8 mouse cellular contexts compared by ENCODE assay signal in genomic region chr2:116067065-116067497, GRCm38 (mm10). TPM values are rescaled to one million over a fixed set of nuclear protein-coding genes. Genes with fewer than 3 reads are reported as not detected.
DNase-seq lines count a peak whose midpoint lies in the region; ATAC-seq lines count a peak whose summit lies in the region.

No protein-coding gene starts in this region.

- peak overlapping the region; percentile 95 for H3K9ac ChIP-seq in embryonic facial prominence, embryonic 14.5 days (ENCODE audit: low read depth, low read length)
- peak overlapping the region; percentile 100 for H3K9ac ChIP-seq in heart, embryonic 14.5 days (ENCODE audit: low read length)
- H3K9ac ChIP-seq in kidney, embryonic 16.5 days (replicated peaks; ENCODE audit: low read length): peak overlapping the region; percentile 91
- H3K9ac ChIP-seq in liver, embryonic 16.5 days (ENCODE audit: low read depth, low read length): no peak overlapping the region
- H3K9ac ChIP-seq in neural tube, embryonic 12.5 days: peak overlapping the region; percentile 97

- DNase-seq in thymus, postnatal 14 days: peak; percentile 15
- no peak for DNase-seq in thymus, postnatal 25 days
- DNase-seq in embryonic facial prominence, embryonic 14.5 days (ENCODE audit: low spot score): peak; percentile 95
- DNase-seq in urinary bladder, postnatal 25 days (ENCODE audit: low spot score): peak; percentile 78

- H3K27ac ChIP-seq in embryonic facial prominence, embryonic 14.5 days (replicated peaks; ENCODE audit: low read depth, low read length): peak overlapping the region; percentile 96
- peak overlapping the region; percentile 97 to 100 for H3K27ac ChIP-seq in heart, embryonic 14.5 days (replicated peaks in 1 of 2; ENCODE audit: control insufficient read depth in 1 of 2, insufficient read depth in 1 of 2, low read depth in 2 of 2, low read length in 2 of 2)
- H3K27ac ChIP-seq in kidney, embryonic 16.5 days (ENCODE audit: low read length): peak overlapping the region; percentile 99
- peak overlapping the region; percentile 66 for H3K27ac ChIP-seq in liver, embryonic 16.5 days (ENCODE audit: low read length)
- H3K27ac ChIP-seq in neural tube, embryonic 12.5 days: peak overlapping the region; percentile 96

- ATAC-seq in embryonic facial prominence, embryonic 14.5 days (ENCODE audit: low read depth): peak; percentile 60
- peak; percentile 72 for ATAC-seq in heart, embryonic 14.5 days (ENCODE audit: insufficient number of reproducible peaks, insufficient read depth, low FRiP score, low read depth)
- ATAC-seq in kidney, embryonic 16.5 days (ENCODE audit: low FRiP score, low TSS enrichment): peak; percentile 73
- ATAC-seq in liver, embryonic 16.5 days (ENCODE audit: low read depth): peak; percentile 63
- peak; percentile 48 for ATAC-seq in neural tube, embryonic 12.5 days (ENCODE audit: low FRiP score, low read depth)

- 0% methylated on average over 13 of the region's 27 CpGs for WGBS in embryonic facial prominence, embryonic 14.5 days
- under 1% methylated on average over 27 of the region's 27 CpGs for WGBS in heart, embryonic 14.5 days
- under 1% methylated on average over 27 of the region's 27 CpGs for WGBS in kidney, embryonic 16.5 days
- WGBS in liver, embryonic 16.5 days (ENCODE audit: insufficient replicate concordance): under 1% methylated on average over 27 of the region's 27 CpGs
- under 1% methylated on average over 27 of the region's 27 CpGs for WGBS in neural tube, embryonic 12.5 days

- no peaks in the 10 kb centered on the region for H3K36me3 ChIP-seq in embryonic facial prominence, embryonic 14.5 days (ENCODE audit: control insufficient read depth, insufficient read depth, low read length)
- 0 out of 2 replicates have a peak, but pooled peaks cover 3% of the 10 kb centered on the region for H3K36me3 ChIP-seq in heart, embryonic 14.5 days (ENCODE audit: control insufficient read depth, insufficient read depth, low read length)
- no peaks in the 10 kb centered on the region for H3K36me3 ChIP-seq in kidney, embryonic 16.5 days (ENCODE audit: insufficient read depth, low read length)
- no peaks in the 10 kb centered on the region for H3K36me3 ChIP-seq in liver, embryonic 16.5 days (ENCODE audit: control insufficient read depth, insufficient read depth)
- H3K36me3 ChIP-seq in neural tube, embryonic 12.5 days: no peaks in the 10 kb centered on the region

- H3K4me2 ChIP-seq in embryonic facial prominence, embryonic 14.5 days (ENCODE audit: low read depth, low read length): peak overlapping the region; percentile 77
- H3K4me2 ChIP-seq in heart, embryonic 14.5 days (ENCODE audit: low read length): peak overlapping the region; percentile 93
- peak overlapping the region; percentile 78 for H3K4me2 ChIP-seq in kidney, embryonic 16.5 days (replicated peaks; ENCODE audit: low read depth, low read length)
- H3K4me2 ChIP-seq in liver, embryonic 16.5 days (ENCODE audit: low read depth, low read length): peak overlapping the region; percentile 61
- peak overlapping the region; percentile 87 for H3K4me2 ChIP-seq in neural tube, embryonic 12.5 days (replicated peaks)

- H3K27me3 ChIP-seq in embryonic facial prominence, embryonic 14.5 days (replicated peaks; ENCODE audit: control insufficient read depth, insufficient read depth, low read length): peaks cover 3% of the 10 kb centered on the region
- H3K27me3 ChIP-seq in heart, embryonic 14.5 days (ENCODE audit: control insufficient read depth, insufficient read depth, low read length): no peaks in the 10 kb centered on the region
- no peaks in the 10 kb centered on the region for H3K27me3 ChIP-seq in kidney, embryonic 16.5 days (ENCODE audit: insufficient read depth, low read length)
- peaks cover 88% of the 10 kb centered on the region for H3K27me3 ChIP-seq in liver, embryonic 16.5 days (ENCODE audit: control insufficient read depth, insufficient read depth, low read depth, low read length)
- no peaks in the 10 kb centered on the region for H3K27me3 ChIP-seq in neural tube, embryonic 12.5 days (replicated peaks)

- H3K4me1 ChIP-seq in embryonic facial prominence, embryonic 14.5 days (ENCODE audit: control insufficient read depth, insufficient read depth, low read length): peaks cover 5% of the 10 kb centered on the region; the same call in 1 of the 2 replicates
- peaks cover 4 to 10% of the 10 kb centered on the region in 2 experiments for H3K4me1 ChIP-seq in heart, embryonic 14.5 days (ENCODE audit: control insufficient read depth in 2 of 2, insufficient read depth in 2 of 2, low read length in 2 of 2)
- 0 out of 2 replicates have a peak, but pooled peaks cover 8% of the 10 kb centered on the region for H3K4me1 ChIP-seq in kidney, embryonic 16.5 days (ENCODE audit: insufficient read depth, low read length)
- H3K4me1 ChIP-seq in liver, embryonic 16.5 days (ENCODE audit: control insufficient read depth, low read depth, low read length): no peaks in the 10 kb centered on the region
- H3K4me1 ChIP-seq in neural tube, embryonic 12.5 days: peaks cover 6% of the 10 kb centered on the region

- H3K4me3 ChIP-seq in embryonic facial prominence, embryonic 14.5 days (ENCODE audit: low read depth, low read length): peak overlapping the region; percentile 71
- peak overlapping the region; percentile 73 to 85 for H3K4me3 ChIP-seq in heart, embryonic 14.5 days (ENCODE audit: control insufficient read depth in 1 of 2, insufficient read depth in 1 of 2, low read depth in 1 of 2, low read length in 2 of 2)
- H3K4me3 ChIP-seq in kidney, embryonic 16.5 days (ENCODE audit: low read length): peak overlapping the region; percentile 83
- peak overlapping the region; percentile 60 for H3K4me3 ChIP-seq in liver, embryonic 16.5 days (ENCODE audit: low read depth, low read length)
- peak overlapping the region; percentile 82 for H3K4me3 ChIP-seq in neural tube, embryonic 12.5 days

- no peaks in the 10 kb centered on the region for H3K9me3 ChIP-seq in embryonic facial prominence, embryonic 14.5 days (ENCODE audit: control insufficient read depth, low read length)
- no peaks in the 10 kb centered on the region for H3K9me3 ChIP-seq in heart, embryonic 14.5 days (ENCODE audit: control insufficient read depth, low read length)
- no peaks in the 10 kb centered on the region for H3K9me3 ChIP-seq in kidney, embryonic 16.5 days (ENCODE audit: low read length)
- no peaks in the 10 kb centered on the region for H3K9me3 ChIP-seq in liver, embryonic 16.5 days (replicated peaks; ENCODE audit: control insufficient read depth, low read length)
- H3K9me3 ChIP-seq in neural tube, embryonic 12.5 days: no peaks in the 10 kb centered on the region

RNA-seq across cellular contexts. Expression of gene Meis2, which starts 1.4 kb away (rescaled TPM):
- polyA plus RNA-seq in embryonic facial prominence, embryonic 14.5 days (2014; fragmentation: Nextera tagmentation; extraction: Ambion mirVana): 30.4 and 40.4 TPM in 2 replicates
- 30.8 and 30.9 TPM in 2 replicates for polyA plus RNA-seq in heart, embryonic 14.5 days (2014; fragmentation: Nextera tagmentation; extraction: Ambion mirVana)
- polyA plus RNA-seq in kidney, embryonic 16.5 days (2015; fragmentation: Nextera tagmentation; extraction: Ambion mirVana): 72.6 and 90.3 TPM in 2 replicates
- polyA plus RNA-seq in liver, embryonic 16.5 days (2015; fragmentation: Nextera tagmentation; extraction: Ambion mirVana): 1.1 and 1.6 TPM in 2 replicates
- 108 and 120 TPM in 2 replicates for polyA plus RNA-seq in neural tube, embryonic 12.5 days (2016; fragmentation: Nextera tagmentation; extraction: Ambion mirVana)

Comparison
In these comparisons a context has a peak if more than half of its experiments do, and no peak if none do; other contexts are left out.
1. RNA of gene Meis2, which starts 1.4 kb away (polyA plus RNA-seq): 108 to 120 TPM in neural tube, embryonic 12.5 days, 72.6 to 90.3 TPM in kidney, embryonic 16.5 days, 30.8 to 30.9 TPM in heart, embryonic 14.5 days and 30.4 to 40.4 TPM in embryonic facial prominence, embryonic 14.5 days; 1.1 to 1.6 TPM in liver, embryonic 16.5 days; every median in the first group is over 10 times any median in the second.
2. Peak in every context shown above with its lines, with median percentiles within 50 percentile points of each other: ATAC-seq, H3K27ac ChIP-seq, H3K4me2 ChIP-seq and H3K4me3 ChIP-seq.